Mouse (Mus musculus): ENCODE measurements at regions not wholly inside any gene's neighbourhood (a gene's known extent, or its start where the extent isn't known, plus 50 kb on each side); places are given as distances from the start of the nearest gene placed in this dataset.

- no peak for TF ChIP-seq GATA4 (IDR thresholded peaks at IDR 0.05; ENCODE audit: insufficient replicate concordance, low read length)
These were observed 122.9 kb upstream of the Magi3 start for GRCm38 (mm10) chr3:104343096-104343495.

GRCm38 (mm10) chr3:104342220-104342619 lies 122.0 kb upstream of the Magi3 start:
- TF ChIP-seq GATA4 (IDR thresholded peaks at IDR 0.05; ENCODE audit: insufficient replicate concordance, low read length), result no peak

GRCm38 (mm10) chr3:104340331-104340730 lies 120.2 kb upstream of the Magi3 start:
- no peak for TF ChIP-seq GATA4 (IDR thresholded peaks at IDR 0.05; ENCODE audit: insufficient replicate concordance, low read length)

GRCm38 (mm10) chr3:104336867-104337266 lies 116.7 kb upstream of the Magi3 start:
- TF ChIP-seq GATA4 (IDR thresholded peaks at IDR 0.05; ENCODE audit: insufficient replicate concordance, low read length), result no peak

- no peak for TF ChIP-seq GATA4 (IDR thresholded peaks at IDR 0.05; ENCODE audit: insufficient replicate concordance, low read length)
These were observed 116.1 kb upstream of the Magi3 start for GRCm38 (mm10) chr3:104336308-104336707.

GRCm38 (mm10) chr3:104334760-104335159 lies 114.6 kb upstream of the Magi3 start:
- TF ChIP-seq GATA4 (IDR thresholded peaks at IDR 0.05; ENCODE audit: insufficient replicate concordance, low read length), result no peak

GRCm38 (mm10) chr3:104333345-104333744 lies 113.2 kb upstream of the Magi3 start:
- no peak for TF ChIP-seq GATA4 (IDR thresholded peaks at IDR 0.05; ENCODE audit: insufficient replicate concordance, low read length)

GRCm38 (mm10) chr3:104330646-104331045 lies 110.5 kb upstream of the Magi3 start:
- no peak for TF ChIP-seq GATA4 (IDR thresholded peaks at IDR 0.05; ENCODE audit: insufficient replicate concordance, low read length)

- no peak for TF ChIP-seq GATA4 (IDR thresholded peaks at IDR 0.05; ENCODE audit: insufficient replicate concordance, low read length)
These were observed 107.7 kb upstream of the Magi3 start for GRCm38 (mm10) chr3:104327829-104328228.

- no peak for TF ChIP-seq GATA4 (IDR thresholded peaks at IDR 0.05; ENCODE audit: insufficient replicate concordance, low read length)
These were observed 107.0 kb upstream of the Magi3 start for GRCm38 (mm10) chr3:104327034-104327729.

- TF ChIP-seq GATA4 (IDR thresholded peaks at IDR 0.05; ENCODE audit: insufficient replicate concordance, low read length), result no peak
These were observed 102.4 kb upstream of the Magi3 start for GRCm38 (mm10) chr3:104322591-104322990.

- TF ChIP-seq GATA4 (IDR thresholded peaks at IDR 0.05; ENCODE audit: insufficient replicate concordance, low read length), result no peak
These were observed 100.2 kb upstream of the Magi3 start for GRCm38 (mm10) chr3:104320404-104320803.

- TF ChIP-seq GATA4 (IDR thresholded peaks at IDR 0.05; ENCODE audit: insufficient replicate concordance, low read length), result no peak
These were observed 99.2 kb upstream of the Magi3 start for GRCm38 (mm10) chr3:104319377-104319776.

- TF ChIP-seq GATA4 (IDR thresholded peaks at IDR 0.05; ENCODE audit: insufficient replicate concordance, low read length), result no peak
These were observed 98.7 kb upstream of the Magi3 start for GRCm38 (mm10) chr3:104318911-104319310.

- TF ChIP-seq GATA4 (IDR thresholded peaks at IDR 0.05; ENCODE audit: insufficient replicate concordance, low read length), result no peak
These were observed 97.4 kb upstream of the Magi3 start for GRCm38 (mm10) chr3:104317528-104317927.

GRCm38 (mm10) chr3:104313063-104313462 lies 92.9 kb upstream of the Magi3 start:
- TF ChIP-seq GATA4 (IDR thresholded peaks at IDR 0.05; ENCODE audit: insufficient replicate concordance, low read length), result no peak

GRCm38 (mm10) chr3:104306961-104307360 lies 86.8 kb upstream of the Magi3 start:
- no peak for TF ChIP-seq GATA4 (IDR thresholded peaks at IDR 0.05; ENCODE audit: insufficient replicate concordance, low read length)
